Mouse (Mus musculus) cerebellum, postnatal 10 days (tissue): ENCODE measurements around the gene AC129217.1.
A peak's percentile ranks its signal among the peaks of the same experiment; 100 is the strongest.

ENCODE experiments used
- DNase-seq, 2 experiments: peaks; one replicate each; pipeline ENCODE4 v3.0.0; 2021; ENCODE audit warnings: mixed read lengths in 2 of 2

Gene AC129217.1

DNA sequence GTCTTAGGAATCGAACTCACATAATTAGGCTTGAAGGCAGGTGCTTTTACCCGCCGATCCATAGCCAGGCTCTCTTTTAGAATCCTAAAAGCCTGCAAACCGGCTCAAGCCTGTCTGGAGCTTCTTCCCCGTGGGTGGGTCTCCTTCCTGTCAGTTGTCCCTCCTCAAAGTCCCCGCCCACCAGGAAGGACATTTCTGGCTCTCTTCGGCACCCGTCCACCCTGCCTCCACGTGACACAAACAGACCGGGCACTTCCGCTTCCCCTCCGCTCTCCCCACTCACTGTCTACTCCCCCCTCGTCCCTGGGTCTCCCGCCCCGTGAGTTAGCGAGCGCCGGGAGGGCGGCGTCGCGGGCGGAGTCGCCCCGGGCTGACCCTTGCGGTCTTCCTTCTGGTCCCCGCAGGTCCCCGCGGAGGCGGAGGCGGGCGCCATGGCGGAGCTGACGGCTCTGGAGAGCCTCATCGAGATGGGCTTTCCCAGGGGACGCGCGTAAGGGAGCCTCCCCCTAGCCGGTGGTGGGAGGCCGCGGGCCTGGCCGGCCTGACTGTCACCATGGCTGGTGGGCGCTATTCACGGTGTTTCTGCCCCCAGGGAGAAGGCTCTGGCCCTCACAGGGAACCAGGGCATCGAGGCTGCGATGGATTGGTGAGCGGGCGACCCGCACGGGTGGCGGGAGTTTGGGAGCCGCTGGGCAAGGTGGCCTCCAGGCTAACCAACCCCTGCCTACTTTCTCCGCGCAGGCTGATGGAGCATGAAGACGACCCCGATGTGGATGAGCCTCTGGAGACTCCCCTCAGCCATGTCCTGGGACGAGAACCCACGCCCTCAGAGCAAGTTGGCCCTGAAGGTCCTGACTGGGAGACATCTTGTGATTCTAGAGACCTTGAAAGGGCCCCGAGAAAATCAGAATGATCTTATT is 42.0 kb downstream of the AC129217.1 start, which contains the start of gene Ubxn1:
Gene Ubxn1 (plus strand): TSS at position 230 of the 920 bp plus-strand sequence.
- peak; percentile 98 for DNase-seq

DNA sequence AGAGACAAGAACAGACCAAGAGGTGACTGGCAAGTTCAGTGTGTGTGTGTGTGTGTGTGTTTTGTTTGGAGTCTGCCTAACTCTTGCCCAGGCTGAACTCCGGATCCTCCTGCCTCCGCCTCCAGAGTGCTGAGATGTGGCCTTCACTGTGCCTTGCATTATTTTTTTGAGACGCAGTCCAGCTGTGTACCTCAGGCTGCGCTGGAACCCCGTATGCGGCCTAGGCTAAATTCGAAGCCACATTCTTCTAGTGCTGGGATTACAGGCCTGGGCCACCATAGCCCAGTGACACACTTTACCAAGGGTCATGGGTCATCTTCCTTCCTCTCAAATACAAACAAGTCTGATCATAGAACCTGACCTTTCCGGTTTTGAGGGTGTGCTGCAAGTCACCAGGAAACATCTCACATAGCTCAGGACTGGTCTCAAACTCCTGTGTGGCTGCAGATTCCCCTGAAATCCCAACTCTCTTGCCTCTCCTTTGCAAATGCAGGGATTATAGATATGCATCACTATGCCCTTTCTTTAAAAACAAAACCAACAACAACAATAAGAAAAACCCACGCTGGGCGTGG is 42.8 kb downstream of the AC129217.1 start:
- no peak for DNase-seq

DNA sequence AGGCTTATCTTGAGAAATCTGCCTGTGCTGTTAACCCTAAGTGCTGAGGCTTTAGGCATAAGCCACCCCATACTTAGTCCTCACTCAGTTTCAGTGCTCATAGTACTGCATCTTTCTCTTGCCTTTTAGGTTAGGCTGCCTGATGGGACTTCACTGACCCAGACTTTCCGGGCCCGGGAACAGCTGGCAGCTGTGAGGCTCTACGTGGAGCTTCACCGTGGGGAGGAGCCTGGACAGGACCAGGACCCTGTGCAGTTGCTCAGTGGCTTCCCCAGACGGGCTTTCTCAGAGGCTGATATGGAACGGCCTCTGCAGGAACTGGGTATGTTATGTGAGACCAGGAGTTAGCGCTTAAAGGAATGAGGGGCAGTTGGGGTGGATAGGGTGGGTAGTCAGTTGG is 45.5 kb downstream of the AC129217.1 start:
- no peak for DNase-seq

DNA sequence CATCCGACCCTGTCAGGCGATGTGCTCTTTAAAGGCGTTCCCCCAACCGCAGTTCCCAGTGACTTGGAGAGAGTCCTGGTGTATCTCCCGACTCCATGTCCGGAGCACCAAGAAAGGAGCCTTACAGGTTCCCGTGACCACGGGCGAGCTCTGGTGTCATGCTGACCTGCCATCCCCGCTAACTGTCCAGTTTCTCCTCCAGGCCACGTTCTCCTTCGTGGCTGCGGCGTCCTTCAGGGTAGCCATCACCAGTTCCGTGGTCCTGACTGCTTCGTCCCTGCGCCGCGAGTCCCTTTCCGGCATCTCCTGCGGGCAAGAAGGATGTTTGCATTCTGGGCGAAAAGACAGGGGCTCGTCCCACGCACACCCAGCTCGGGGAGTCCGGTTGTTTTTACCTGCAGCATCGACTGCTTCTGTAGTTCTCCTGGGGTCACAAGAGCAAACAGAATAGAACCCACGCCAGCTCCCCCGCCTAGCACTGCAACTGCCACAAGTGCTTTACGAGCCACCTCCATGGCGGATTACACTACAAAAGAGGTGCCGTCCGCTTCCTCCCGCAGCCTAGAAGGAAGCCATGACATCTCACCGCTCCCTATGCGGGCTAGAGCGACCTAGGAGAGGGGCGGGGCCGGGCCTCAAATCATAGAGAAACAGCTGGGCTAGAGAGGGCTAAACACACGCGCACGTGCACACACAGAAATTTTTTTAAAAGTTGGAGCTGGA is 50.9 kb downstream of the AC129217.1 start, which contains the start of gene Uqcc3:
Gene Uqcc3 (minus strand): TSS at position 613 of the 723 bp plus-strand sequence.
- DNase-seq: peak; percentile 93

DNA sequence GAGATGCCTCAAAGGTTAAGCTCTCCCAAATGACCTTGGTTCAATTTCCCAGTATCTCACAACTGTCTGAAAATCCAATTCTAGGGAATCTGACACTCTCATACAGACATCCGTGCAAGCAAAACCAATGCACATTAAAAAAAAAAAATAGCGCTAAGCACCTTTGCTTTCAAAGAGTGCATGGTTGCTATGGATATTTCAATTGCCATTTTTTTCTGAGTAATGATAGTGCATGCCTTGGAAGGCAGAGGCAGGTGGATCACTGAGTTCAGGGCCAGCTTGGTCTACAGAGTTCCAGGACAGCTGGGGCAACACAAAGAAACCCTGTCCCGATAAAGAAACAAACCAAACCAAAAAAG is 51.4 kb downstream of the AC129217.1 start:
- DNase-seq: no peak

- no peak for DNase-seq
Observed at GRCm38 (mm10) chr19:8883616-8884015, 54.0 kb downstream of the AC129217.1 start, which contains the start of the genes Lbhd1 and Gm49403. Gene Lbhd1 (plus strand): TSS chr19:8883732. Gene Gm49403 (plus strand): TSS chr19:8883930.

DNA sequence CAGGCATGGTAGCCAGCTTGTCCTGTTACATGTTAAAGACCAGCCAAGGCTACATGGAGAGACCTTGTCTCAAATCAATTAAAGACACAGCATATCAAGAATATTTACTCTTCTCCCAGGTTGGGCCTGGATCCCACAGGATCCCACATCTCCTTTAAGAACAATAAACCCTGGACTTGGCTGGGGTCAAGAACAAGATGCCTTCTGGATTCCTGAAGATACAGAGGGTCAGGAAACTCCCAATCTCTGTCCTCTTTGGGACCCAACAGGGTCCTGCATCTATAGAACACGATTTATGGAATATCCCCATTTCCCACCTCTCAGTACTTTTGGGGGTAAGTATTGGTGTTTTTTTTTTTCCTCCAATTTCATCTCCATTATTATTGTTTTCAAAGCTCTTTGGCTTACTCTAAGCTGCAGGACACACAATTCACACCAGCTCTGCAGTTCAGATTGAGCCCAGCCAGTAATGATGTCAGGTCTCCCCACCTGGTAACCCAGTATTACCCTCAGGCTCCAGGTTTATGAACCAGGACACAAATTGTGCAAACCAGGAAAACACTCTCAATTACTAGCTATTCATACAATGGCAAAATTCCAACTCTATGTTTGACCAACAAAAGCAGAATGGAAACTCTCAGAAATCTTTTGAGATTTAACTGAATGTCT is 57.5 kb downstream of the AC129217.1 start:
- DNase-seq: no peak

DNA sequence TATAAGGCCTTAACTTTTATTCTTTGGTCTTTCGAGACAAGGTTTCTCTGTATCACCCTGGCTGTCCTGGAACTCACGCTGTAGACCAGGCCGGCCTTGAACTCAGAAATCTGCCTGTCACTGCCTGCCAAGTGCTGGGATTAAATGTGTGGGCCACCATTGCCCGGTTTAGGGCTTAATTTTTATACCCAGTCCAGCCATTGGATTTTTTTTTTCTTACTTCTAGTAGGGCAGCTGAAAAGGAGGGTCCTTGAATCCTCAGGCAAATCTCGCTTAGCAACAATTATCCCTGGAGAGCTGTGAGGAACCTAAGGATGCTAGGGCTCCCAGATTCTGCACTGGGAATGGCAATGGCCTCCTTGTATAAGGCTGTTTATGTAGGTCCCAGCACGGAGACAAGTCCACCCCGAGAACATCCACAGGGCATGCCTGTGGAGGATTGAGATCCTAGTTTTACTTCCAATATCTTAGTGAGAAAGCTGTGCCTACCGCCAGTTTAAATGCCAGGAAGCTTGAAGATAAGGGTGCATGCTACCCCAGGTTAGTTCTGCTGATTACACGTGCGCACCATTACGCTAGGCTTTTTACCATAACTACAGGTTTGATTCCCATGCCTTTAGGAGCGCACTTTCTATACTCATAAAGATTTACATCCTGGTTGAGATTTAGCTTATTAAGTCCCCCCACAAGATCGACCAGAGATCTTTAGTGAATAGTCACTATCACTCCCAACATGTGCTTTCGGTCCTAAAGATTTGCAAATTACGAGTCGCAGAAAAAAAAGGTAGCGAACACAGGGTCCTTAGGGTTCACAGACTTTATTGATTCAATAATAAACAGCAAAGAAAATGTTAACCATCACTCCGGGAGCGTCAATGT is 58.3 kb downstream of the AC129217.1 start:
- no peak for DNase-seq

DNA sequence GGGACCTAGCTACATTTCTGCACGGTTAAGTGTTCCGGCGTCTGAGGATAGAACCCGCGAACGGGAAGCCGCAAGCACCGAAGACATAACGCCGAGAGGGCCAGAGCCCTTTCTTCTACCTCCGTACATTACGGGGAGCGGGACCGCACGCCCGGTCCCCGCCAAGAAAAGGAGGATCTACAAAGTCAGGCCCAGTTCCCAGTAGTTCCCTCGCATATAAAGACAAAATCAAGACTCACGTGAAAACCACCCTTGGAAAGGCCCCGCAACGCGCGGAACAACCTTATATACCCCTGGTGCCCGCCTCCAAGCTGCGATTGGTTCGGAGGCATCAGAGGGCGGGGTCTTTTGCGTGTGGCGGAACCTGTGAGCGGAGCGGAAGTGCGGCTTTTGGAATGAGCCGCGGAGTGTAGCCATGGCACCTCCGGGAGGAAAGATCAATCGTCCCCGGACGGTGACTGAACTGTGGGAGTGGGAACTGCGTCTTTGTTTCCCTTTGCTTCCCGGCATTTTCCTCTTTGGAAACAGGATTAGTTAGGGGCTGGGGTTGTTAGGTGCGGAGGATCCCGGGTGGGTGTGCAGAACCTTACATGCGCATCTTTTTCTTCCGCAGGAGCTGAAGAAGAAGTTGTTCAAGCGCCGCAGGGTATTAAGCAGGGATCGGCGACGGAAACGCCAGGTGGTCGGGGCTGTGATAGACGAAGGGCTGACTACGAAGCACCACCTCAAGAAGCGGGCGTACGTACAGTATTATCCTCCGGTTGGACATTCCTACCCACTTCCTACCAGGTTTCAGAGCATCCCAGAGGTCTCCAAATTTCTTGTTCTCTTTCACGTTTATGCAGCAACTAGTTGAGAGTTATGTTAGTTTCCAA is 59.2 kb downstream of the AC129217.1 start, which contains the start of the genes 1810009A15Rik and Gm49416:
Gene 1810009A15Rik (plus strand): TSS at position 343 of the 875 bp plus-strand sequence.
Gene Gm49416 (plus strand): TSS at position 416 of the 875 bp plus-strand sequence.
- peak; percentile 98 to 99 for DNase-seq
